Mouse (Mus musculus) gastrocnemius, postnatal 14 days (tissue): ENCODE results near the gene Josd2. TPM values are rescaled to one million over a fixed set of nuclear protein-coding genes. Genes with fewer than 3 reads are reported as not detected.
A peak's percentile ranks its signal among the peaks of the same experiment; 100 is the strongest.

Experiments used
- DNase-seq: peaks from one replicate; pipeline ENCODE4 v3.0.0; 2021; ENCODE audit warnings: mixed read lengths
- intact Hi-C: fragments of 180-260 bp; cut with DNase I; formaldehyde crosslinking; loops from one replicate; pipeline ENCODE4 v1.15.1; 2025; ENCODE audit warnings: low total_unique reads
- microRNA-seq, 2 experiments: library from miRNA; unstranded; fragments of <30 nt; microRNA quantifications; one replicate each; pipeline ENCODE4 v1.2.0; 2021
- total RNA-seq, 2 experiments: library from RNA; stranded (reverse); gene quantifications; 2 replicates each; pipeline ENCODE4 v1.2.3; 2021

Josd2 gene
- total RNA-seq, 2 experiments from 2014 or later, result 60.2 to 73.5 TPM

GRCm38 (mm10) chr7:44492166-44492826 lies 24.5 kb downstream of the Josd2 start:
- intact Hi-C loops, result no loop called here
- DNase-seq, result no peak

- DNase-seq, result no peak
Observed at GRCm38 (mm10) chr7:44494681-44495080, 26.9 kb downstream of the Josd2 start.

GRCm38 (mm10) chr7:44495086-44495485 lies 27.3 kb downstream of the Josd2 start:
- no peak for DNase-seq
- intact Hi-C loops, result no loop called here

More at GRCm38 (mm10) chr7:44494681-44495080, 26.9 kb downstream of the Josd2 start:
- intact Hi-C loops, result no loop called here

DNA sequence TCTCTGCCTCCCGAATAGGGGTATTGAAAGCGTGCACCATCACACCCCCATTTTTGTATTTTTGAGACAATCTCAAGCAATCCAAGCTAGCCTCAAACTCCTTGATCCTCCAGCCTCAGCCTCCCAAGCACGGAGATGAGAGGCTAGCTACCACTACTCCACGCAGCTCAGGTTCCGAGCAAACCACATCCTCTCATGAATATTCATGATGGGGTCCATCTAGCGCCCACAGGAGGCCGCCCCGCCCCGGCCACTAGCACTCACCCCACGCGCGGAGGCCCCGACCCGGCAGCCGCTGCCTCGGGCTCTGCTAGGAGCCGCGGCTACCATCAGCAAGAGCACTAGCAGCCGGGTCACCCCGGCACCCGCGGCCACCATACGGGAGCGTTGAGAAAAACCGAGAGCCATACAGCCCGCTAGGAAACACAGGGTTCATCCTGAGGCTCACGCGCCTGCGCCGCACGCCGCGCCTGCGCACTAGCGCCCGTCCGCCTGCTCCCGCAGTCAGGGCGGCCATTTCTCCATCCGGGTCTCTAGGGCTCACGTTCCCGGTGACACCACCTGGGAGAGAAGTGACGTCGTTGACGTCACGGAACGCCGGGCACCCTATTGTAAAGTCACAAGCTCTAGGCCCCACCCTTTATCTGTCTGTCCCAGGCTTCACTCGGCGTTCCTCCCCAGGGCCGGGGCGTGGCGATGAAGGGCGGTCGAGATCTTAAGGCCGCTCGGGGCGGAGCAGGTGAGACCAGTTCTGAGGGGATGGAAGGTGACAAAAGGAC lies 28.4 kb downstream of the Josd2 start, which contains the start of the genes Emc10 and Fam71e1:
Gene Emc10 (minus strand): TSS at position 538 of the 779 bp plus-strand sequence.
Gene Fam71e1 (plus strand): TSS at position 590 of the 779 bp plus-strand sequence.
- intact Hi-C loops, result no loop called here
- DNase-seq, result peak; percentile 95

- intact Hi-C loops, result no loop called here
- DNase-seq, result no peak
Observed at GRCm38 (mm10) chr7:44496771-44497109, 29.0 kb downstream of the Josd2 start.

DNA sequence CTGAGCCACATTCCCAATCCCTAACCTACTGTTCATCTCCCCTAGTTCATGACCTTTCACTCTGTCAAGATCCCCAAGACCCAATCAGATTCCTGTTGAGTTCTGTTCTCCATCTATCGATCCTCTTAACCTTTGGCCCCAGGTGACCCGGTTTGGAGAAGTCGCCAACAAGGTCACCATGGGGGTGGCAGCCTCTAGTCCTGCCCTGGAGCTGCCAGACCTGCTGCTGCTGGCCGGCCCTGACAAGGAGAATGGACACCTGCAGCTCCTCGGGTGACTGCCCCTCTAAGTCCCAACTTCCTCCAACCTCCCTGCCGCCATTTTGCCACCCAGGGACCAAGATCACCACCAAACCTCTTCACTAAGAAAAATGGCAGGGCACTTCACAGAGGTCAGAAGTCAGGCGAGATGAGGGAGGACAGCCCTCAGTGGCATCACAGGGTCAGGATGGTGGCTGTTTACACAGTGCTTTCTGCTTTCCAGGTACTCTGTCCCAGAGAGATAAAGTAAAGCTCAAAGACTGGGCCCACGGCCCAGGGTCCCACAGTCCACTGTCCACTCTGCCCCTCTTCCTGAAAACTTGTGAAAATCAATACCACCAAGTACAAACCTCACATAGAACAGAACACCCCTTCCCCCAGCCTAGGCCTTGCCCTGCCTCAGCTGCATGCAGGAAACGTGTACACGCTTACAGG lies 29.7 kb downstream of the Josd2 start:
- intact Hi-C loops, result no loop called here
- DNase-seq, result no peak

- intact Hi-C loops, result no loop called here
Observed at GRCm38 (mm10) chr7:44498922-44499321, 31.1 kb downstream of the Josd2 start.

DNA sequence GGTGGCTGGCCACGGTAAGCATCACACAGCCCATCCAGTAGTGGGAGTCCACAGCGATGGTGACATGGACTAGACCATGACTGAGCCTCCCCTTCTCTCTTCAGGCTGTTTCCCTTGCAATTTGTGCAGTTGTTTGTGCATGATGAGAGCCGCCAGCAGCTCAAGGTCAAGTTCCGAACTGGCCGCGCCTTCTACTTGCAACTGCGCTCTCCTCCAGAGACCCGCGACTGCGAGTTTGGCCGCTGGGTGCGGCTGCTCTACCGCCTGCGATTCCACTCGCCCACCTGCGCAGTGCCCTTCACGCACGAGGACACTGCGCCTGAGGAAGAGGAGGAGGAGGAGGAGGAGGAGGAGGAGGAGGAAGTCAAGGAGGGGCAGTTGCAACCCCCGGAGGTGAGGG lies 32.3 kb downstream of the Josd2 start:
- intact Hi-C loops, result loop anchor here (5.0 kb wide), 1 partner anchor 52 kb away; the partner anchor contains the start of gene Nr1h2
- no peak for DNase-seq

More at GRCm38 (mm10) chr7:44498922-44499321, 31.1 kb downstream of the Josd2 start:
- DNase-seq, result no peak

- peak; percentile 59 for DNase-seq
- intact Hi-C loops, result loop anchor here (5.0 kb wide), 1 partner anchor 51 kb away; the partner anchor contains the start of gene Nr1h2
Observed at GRCm38 (mm10) chr7:44501563-44502115, 33.9 kb downstream of the Josd2 start.

DNA sequence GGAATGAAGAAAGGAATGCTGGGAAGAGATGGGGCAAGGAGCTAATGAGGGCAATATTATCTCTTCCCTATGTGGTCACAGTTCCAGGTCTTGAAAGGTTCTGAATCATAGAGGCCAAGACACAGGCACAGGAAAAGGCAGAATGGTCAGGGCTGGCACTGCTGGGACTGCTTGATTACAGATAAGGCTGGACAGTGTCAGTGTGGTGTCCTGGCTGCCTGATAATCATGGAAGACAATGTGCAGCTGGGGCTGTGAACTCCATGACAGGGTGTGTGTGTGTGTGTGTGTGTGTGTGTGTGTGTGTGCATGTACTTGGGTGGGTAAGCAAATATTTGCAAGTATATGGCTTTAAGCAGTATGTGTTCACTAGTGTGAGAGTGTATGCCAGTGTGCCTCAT lies 39.7 kb downstream of the Josd2 start:
- DNase-seq, result no peak

GRCm38 (mm10) chr7:44519240-44519913 lies 51.6 kb downstream of the Josd2 start:
- intact Hi-C loops, result no loop called here
- no peak for DNase-seq

More for the DNA sequence above, 39.7 kb downstream of the Josd2 start:
- intact Hi-C loops, result no loop called here

DNA sequence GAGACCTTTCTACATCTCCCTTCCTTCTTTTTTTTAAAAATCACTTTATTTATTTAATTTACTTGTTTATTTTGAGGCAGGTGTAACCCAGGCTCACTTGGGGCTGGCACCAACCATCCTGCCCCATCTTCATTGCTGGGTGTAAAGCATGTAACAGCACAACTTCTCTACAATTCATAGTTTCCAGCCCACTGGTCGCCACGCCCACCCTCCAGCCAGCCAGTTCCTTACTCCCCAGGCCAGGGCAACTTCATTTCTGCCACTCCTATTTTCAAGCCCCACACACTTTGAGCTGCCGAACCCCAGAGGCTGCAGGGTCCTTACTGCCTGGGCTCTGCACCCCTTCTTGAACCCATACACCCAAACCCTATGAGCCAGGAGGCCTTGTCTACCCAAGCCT lies 53.2 kb downstream of the Josd2 start:
- intact Hi-C loops, result loop anchor here (5.0 kb wide), 1 partner anchor 41 kb away; no protein-coding TSS in a partner anchor
- no peak for DNase-seq

Small RNA genes lying within 50 kb of the gene (microRNA-seq; reads per million reads assigned to microRNA genes)
- gene Mir7052, result 0.64 to 1.0 reads per million in 2 experiments

Other genes starting within 250 kb of the Josd2 start
- under 1 TPM in 1 of 2 experiments, not detected in 1; 0.23 TPM for gene Klk1, start 242.6 kb upstream of the Josd2 start, total RNA-seq
- gene Gm36864, start 231.8 kb upstream of the Josd2 start, total RNA-seq, result not detected
- under 1 TPM; 0.21 to 0.33 TPM for gene 1700028J19Rik, start 221.3 kb upstream of the Josd2 start, total RNA-seq
- gene 2410002F23Rik, start 221.3 kb upstream of the Josd2 start, total RNA-seq, result 10 to 100 TPM; 14.2 to 16.2 TPM
- gene Acp4, start 210.6 kb upstream of the Josd2 start, total RNA-seq, result not detected
- not detected for gene Gm15517, start 206.5 kb upstream of the Josd2 start, total RNA-seq
- gene Clec11a, start 161.1 kb upstream of the Josd2 start, total RNA-seq, result 1 to 10 TPM; 4.2 to 5.6 TPM
- gene Shank1, start 157.7 kb upstream of the Josd2 start, total RNA-seq, result under 1 TPM; 0.73 to 0.80 TPM
- under 1 TPM; 0.35 to 0.49 TPM for gene Syt3, start 83.9 kb upstream of the Josd2 start, total RNA-seq
- not detected for gene 1700008O03Rik, start 82.2 kb upstream of the Josd2 start, total RNA-seq
- 1 to 10 TPM in 1 of 2 experiments, under 1 TPM in 1; 0.51 to 1.3 TPM for gene Lrrc4b, start 39.0 kb upstream of the Josd2 start, total RNA-seq
- gene Aspdh, start 2.6 kb upstream of the Josd2 start, total RNA-seq, result not detected
- 10 to 100 TPM; 44.1 to 48.8 TPM for gene Emc10, start 28.5 kb downstream of the Josd2 start, total RNA-seq
- gene Fam71e1, start 28.6 kb downstream of the Josd2 start, total RNA-seq, result 1 to 10 TPM; 3.8 to 4.7 TPM
- 1,000 to 10,000 TPM; 3,999 to 4,490 TPM for gene Mybpc2, start 56.7 kb downstream of the Josd2 start, total RNA-seq
- gene Spib, start 64.1 kb downstream of the Josd2 start, total RNA-seq, result under 1 TPM; 0.16 to 0.18 TPM
- gene Pold1, start 80.9 kb downstream of the Josd2 start, total RNA-seq, result 1 to 10 TPM; 7.0 to 7.8 TPM
- 10 to 100 TPM; 28.0 to 28.2 TPM for gene Nr1h2, start 86.0 kb downstream of the Josd2 start, total RNA-seq
- not detected for gene Napsa, start 104.4 kb downstream of the Josd2 start, total RNA-seq
- 1 to 10 TPM; 2.9 to 3.1 TPM for gene Kcnc3, start 122.7 kb downstream of the Josd2 start, total RNA-seq
- 10 to 100 TPM; 20.6 to 24.4 TPM for gene Myh14, start 202.9 kb downstream of the Josd2 start, total RNA-seq
- not detected for gene Izumo2, start 240.8 kb downstream of the Josd2 start, total RNA-seq